Mouse (Mus musculus) hindbrain, embryonic 10.5 days (tissue): ENCODE data around the gene 1810043G02Rik. TPM values are rescaled to one million over a fixed set of nuclear protein-coding genes. Genes with fewer than 3 reads are reported as not detected.

ENCODE experiments used
- DNase-seq: peaks from one replicate; pipeline ENCODE4 v3.0.0-alpha.2; 2017; ENCODE audit warnings: low spot score
- H3K27ac ChIP-seq: fragments of 300-500 bp; sonication (generic); 2 replicates; pipeline ENCODE4 v1.5.1; 2016; ENCODE audit warnings: mild to moderate bottlenecking, moderate library complexity
- H3K27me3 ChIP-seq: fragments of 300-500 bp; sonication (generic); 2 replicates; pipeline ENCODE4 v1.6.1; 2016; ENCODE audit warnings: mild to moderate bottlenecking; ENCODE audit not compliant: poor library complexity, insufficient read depth, severe bottlenecking
- H3K36me3 ChIP-seq: fragments of 300-500 bp; sonication (generic); 2 replicates; pipeline ENCODE4 v1.6.1; 2016; ENCODE audit warnings: mild to moderate bottlenecking, moderate library complexity
- H3K4me1 ChIP-seq: fragments of 300-500 bp; sonication (generic); replicated peaks from 2 replicates; pipeline ENCODE4 v1.6.1; 2016; ENCODE audit warnings: mild to moderate bottlenecking
- H3K4me3 ChIP-seq: fragments of 300-500 bp; sonication (generic); 2 replicates; pipeline ENCODE4 v1.5.1; 2016; ENCODE audit warnings: mild to moderate bottlenecking, moderate library complexity
- H3K9me3 ChIP-seq: fragments of 300-500 bp; sonication (generic); 2 replicates; pipeline ENCODE4 v1.6.1; 2016; ENCODE audit warnings: mild to moderate bottlenecking, moderate library complexity
- WGBS: fragments of 180-500 bp; shearing (Covaris S2); methylation state at CpG from one replicate; pipeline ENCODE4 v1.1.7; 2016; 5-methylcytosine and 5-hydroxymethylcytosine counted together
- polyA plus RNA-seq: library from polyadenylated mRNA; unstranded; fragments of >200 nt; fragmentation: Nextera tagmentation; extraction: Ambion mirVana; gene quantifications from 2 replicates; pipeline ENCODE4 v1.2.1, GENCODE M21; 2016

Gene 1810043G02Rik
- polyA plus RNA-seq, 1 experiment from 2014 or later, result 40.7 TPM

DNA sequence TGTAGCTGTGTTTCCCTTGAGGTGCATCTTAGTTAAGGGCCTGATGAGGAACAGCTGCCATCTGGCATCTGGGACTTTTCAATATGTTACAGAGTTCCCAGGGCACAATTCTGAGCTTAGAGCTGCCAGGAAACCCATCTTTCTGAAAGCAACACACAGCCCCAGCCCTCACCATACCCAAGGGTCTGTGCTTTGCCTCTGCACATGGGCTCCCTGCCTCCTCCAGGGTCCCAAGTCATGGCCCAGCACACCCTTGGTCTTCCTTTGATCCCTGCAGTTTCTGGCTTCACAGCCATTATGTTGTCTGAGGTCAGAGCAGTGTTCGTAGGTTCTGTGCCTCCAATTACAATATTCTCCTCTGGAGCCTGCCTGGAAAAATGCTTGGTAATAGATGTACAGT lies 50.8 kb downstream of the 1810043G02Rik start:
- no peaks in the 10 kb centered on the region for H3K4me1 ChIP-seq
- no peak for DNase-seq

DNA sequence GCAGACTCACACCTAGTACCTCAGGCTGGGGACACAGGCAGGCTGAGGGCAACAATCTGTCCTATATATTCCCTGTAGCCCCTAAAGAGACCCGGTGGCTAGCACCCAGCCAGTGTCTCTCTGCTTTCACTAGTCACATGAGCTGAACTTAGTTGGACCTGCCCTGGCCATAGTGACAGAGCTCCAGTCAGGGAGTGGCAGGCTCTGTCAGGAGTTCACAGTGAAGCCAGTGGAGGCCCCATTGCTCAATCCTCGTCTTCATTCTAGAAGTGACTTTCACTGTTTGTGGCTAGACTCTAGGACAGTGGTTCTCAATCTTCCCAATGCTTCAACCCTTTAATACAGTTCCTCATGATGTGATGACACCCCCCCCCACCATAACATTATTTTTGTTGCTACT lies 53.7 kb downstream of the 1810043G02Rik start:
- H3K4me3 ChIP-seq, result no peak overlapping the region
- no peak for DNase-seq
- H3K9me3 ChIP-seq, result no peaks in the 10 kb centered on the region
- WGBS, result 83% methylated on average over 2 of the region's 2 CpGs
- H3K27ac ChIP-seq, result no peak overlapping the region
- H3K4me1 ChIP-seq, result no peaks in the 10 kb centered on the region
- no peaks in the 10 kb centered on the region for H3K27me3 ChIP-seq
- H3K36me3 ChIP-seq, result no peaks in the 10 kb centered on the region

More for the DNA sequence above, 50.8 kb downstream of the 1810043G02Rik start:
- 89% methylated on average over 1 of the region's 1 CpGs for WGBS
- Histone ChIP-seq H3K4me3 (no peak overlapping the region), H3K27me3 (no peaks in the 10 kb centered on the region), H3K36me3 (no peaks in the 10 kb centered on the region), H3K27ac (no peak overlapping the region), H3K9me3 (no peaks in the 10 kb centered on the region)

Other genes with a start within 250 kb of the 1810043G02Rik start
- gene Gm18596, start 235.9 kb upstream of the 1810043G02Rik start, polyA plus RNA-seq, result not detected in 2 replicates
- gene Gm9736, start 227.2 kb upstream of the 1810043G02Rik start, polyA plus RNA-seq, result not detected in 2 replicates
- not detected in 2 replicates for gene Gm3233, start 218.8 kb upstream of the 1810043G02Rik start, polyA plus RNA-seq
- not detected in 2 replicates for gene Gm3238, start 207.2 kb upstream of the 1810043G02Rik start, polyA plus RNA-seq
- not detected in 2 replicates for gene Gm7138, start 201.6 kb upstream of the 1810043G02Rik start, polyA plus RNA-seq
- gene Gm3250, start 196.0 kb upstream of the 1810043G02Rik start, polyA plus RNA-seq, result not detected in 2 replicates
- not detected in 2 replicates for gene Gm7137, start 190.3 kb upstream of the 1810043G02Rik start, polyA plus RNA-seq
- gene Gm9639, start 183.4 kb upstream of the 1810043G02Rik start, polyA plus RNA-seq, result not detected in 2 replicates
- gene Gm19668, start 179.4 kb upstream of the 1810043G02Rik start, polyA plus RNA-seq, result not detected in 2 replicates
- not detected in 2 replicates for gene Gm9507, start 166.7 kb upstream of the 1810043G02Rik start, polyA plus RNA-seq
- gene Gm2696, start 163.8 kb upstream of the 1810043G02Rik start, polyA plus RNA-seq, result not detected in 2 replicates
- not detected in 2 replicates for gene Krtap10-4, start 151.4 kb upstream of the 1810043G02Rik start, polyA plus RNA-seq
- not detected in 2 replicates for gene Krtap10-10, start 142.6 kb upstream of the 1810043G02Rik start, polyA plus RNA-seq
- not detected in 2 replicates for gene Gm36176, start 131.7 kb upstream of the 1810043G02Rik start, polyA plus RNA-seq
- gene Gm10318, start 125.7 kb upstream of the 1810043G02Rik start, polyA plus RNA-seq, result not detected in 2 replicates
- not detected in 2 replicates for gene Gm3285, start 116.5 kb upstream of the 1810043G02Rik start, polyA plus RNA-seq
- gene Lrrc3, start 76.0 kb upstream of the 1810043G02Rik start, polyA plus RNA-seq, result 2.6 and 4.1 TPM in 2 replicates
- 0.88 and 1.2 TPM in 2 replicates for gene Trpm2, start 8.0 kb upstream of the 1810043G02Rik start, polyA plus RNA-seq
- 187 and 243 TPM in 2 replicates for gene Pfkl, start 31.6 kb downstream of the 1810043G02Rik start, polyA plus RNA-seq
- not detected in 2 replicates for gene Dnmt3l, start 63.4 kb downstream of the 1810043G02Rik start, polyA plus RNA-seq
- 0.36 TPM in 1 of 2 replicates, not detected in the other for gene Aire, start 65.1 kb downstream of the 1810043G02Rik start, polyA plus RNA-seq
- 2.2 and 2.9 TPM in 2 replicates for gene Icosl, start 90.8 kb downstream of the 1810043G02Rik start, polyA plus RNA-seq
- gene D10Jhu81e, start 191.3 kb downstream of the 1810043G02Rik start, polyA plus RNA-seq, result 17.1 and 28.7 TPM in 2 replicates
- 23.3 and 27.0 TPM in 2 replicates for gene Pwp2, start 206.6 kb downstream of the 1810043G02Rik start, polyA plus RNA-seq